In genomic region chrX:142778638-142779037, GRCm38 (mm10) we compare ENCODE assay signal across 7 mouse cellular contexts.
DNase-seq lines count a peak whose midpoint lies in the region; ATAC-seq lines count a peak whose summit lies in the region.

No protein-coding gene starts in this region.

- no peak for ATAC-seq in CD4-positive, CD25-positive, alpha-beta regulatory T cell, adult 4 months

- intact Hi-C loops in heart, postnatal 36 days (cut with DNase I): no loop called here

- DNase-seq in Muller cell, postnatal 12 days (ENCODE audit: inconsistent ontology term): peak; percentile 7
- peak; percentile 50 for DNase-seq in c-Kit-positive CD71-positive TER-119-negative erythroid progenitor cells, embryonic 14.5 days (ENCODE audit: low read depth)
- peak; percentile 10 to 12 for DNase-seq in heart, postnatal 36 days
- peak; percentile 19 for DNase-seq in lung, postnatal 10 days
- DNase-seq in thymus, postnatal 10 days (ENCODE audit: low spot score in 2 of 2): no peak
- no peak for DNase-seq in cerebellum, postnatal 25 days

Comparison
In these comparisons a context has a peak if more than half of its experiments do, and no peak if none do; other contexts are left out.
1. DNase-seq: peak in Muller cell, postnatal 12 days (single experiment), c-Kit-positive CD71-positive TER-119-negative erythroid progenitor cells, embryonic 14.5 days (single experiment), heart, postnatal 36 days (2 of 2) and lung, postnatal 10 days (single experiment); none in thymus, postnatal 10 days (0 of 2) and cerebellum, postnatal 25 days (0 of 2).